Mouse (Mus musculus): ENCODE results near the gene F13b. TPM values are rescaled to one million over a fixed set of nuclear protein-coding genes. Genes with fewer than 3 reads are reported as not detected.

The F13b gene
- polyA plus RNA-seq, 2 experiments: not detected

GRCm38 (mm10) chr1:139478898-139479297 is 22.6 kb upstream of the F13b start:
- Histone ChIP-seq H3K9ac (ENCODE audit: low read depth, low read length, severe bottlenecking) (no peak overlapping the region), H3K36me3 (ENCODE audit: control insufficient read depth, insufficient read depth, low read length) (peaks cover 73% of the 10 kb centered on the region), H3K4me2 (replicated peaks; ENCODE audit: low read depth, low read length, severe bottlenecking) (no peak overlapping the region), H3K4me1 (ENCODE audit: control insufficient read depth, insufficient read depth, low read length) (no peaks in the 10 kb centered on the region), H3K9me3 (ENCODE audit: control insufficient read depth, low read length) (no peaks in the 10 kb centered on the region), H3K4me3 (replicated peaks; ENCODE audit: low read length) (no peak overlapping the region), H3K27ac (replicated peaks; ENCODE audit: low read depth, low read length) (no peak overlapping the region), H3K27me3 (ENCODE audit: control insufficient read depth, insufficient read depth, low read length) (no peaks in the 10 kb centered on the region)
- no peak for DNase-seq (ENCODE audit: low spot score)
- 90% methylated on average over 11 of the region's 11 CpGs for WGBS
- TF ChIP-seq POLR2A (IDR thresholded peaks at IDR 0.05; ENCODE audit: borderline replicate concordance, extremely low read depth, insufficient read depth, insufficient read length): no peak
- no peak for ATAC-seq (ENCODE audit: low FRiP score, low read depth)

GRCm38 (mm10) chr1:139480246-139480645 is 21.3 kb upstream of the F13b start:
- 89% methylated on average over 8 of the region's 8 CpGs for WGBS
- H3K4me1 ChIP-seq (ENCODE audit: control insufficient read depth, insufficient read depth, low read length): no peaks in the 10 kb centered on the region
- no peaks in the 10 kb centered on the region for H3K9me3 ChIP-seq (ENCODE audit: control insufficient read depth, low read length)
- peaks cover 60% of the 10 kb centered on the region for H3K36me3 ChIP-seq (ENCODE audit: control insufficient read depth, insufficient read depth, low read length)
- no peak overlapping the region for H3K4me2 ChIP-seq (replicated peaks; ENCODE audit: low read depth, low read length, severe bottlenecking)
- TF ChIP-seq POLR2A (IDR thresholded peaks at IDR 0.05; ENCODE audit: borderline replicate concordance, extremely low read depth, insufficient read depth, insufficient read length): no peak
- ATAC-seq (ENCODE audit: low FRiP score, low read depth) (no peak), DNase-seq (ENCODE audit: low spot score) (no peak)
- no peak overlapping the region for H3K9ac ChIP-seq (ENCODE audit: low read depth, low read length, severe bottlenecking)
- H3K27me3 ChIP-seq (ENCODE audit: control insufficient read depth, insufficient read depth, low read length): no peaks in the 10 kb centered on the region
- H3K27ac ChIP-seq (replicated peaks; ENCODE audit: low read depth, low read length): no peak overlapping the region
- no peak overlapping the region for H3K4me3 ChIP-seq (replicated peaks; ENCODE audit: low read length)

GRCm38 (mm10) chr1:139481146-139481545 is 20.4 kb upstream of the F13b start:
- Histone ChIP-seq H3K27me3 (ENCODE audit: control insufficient read depth, insufficient read depth, low read length) (no peaks in the 10 kb centered on the region), H3K36me3 (ENCODE audit: control insufficient read depth, insufficient read depth, low read length) (peaks cover 52% of the 10 kb centered on the region), H3K4me2 (replicated peaks; ENCODE audit: low read depth, low read length, severe bottlenecking) (no peak overlapping the region), H3K9me3 (ENCODE audit: control insufficient read depth, low read length) (no peaks in the 10 kb centered on the region), H3K4me1 (ENCODE audit: control insufficient read depth, insufficient read depth, low read length) (no peaks in the 10 kb centered on the region), H3K9ac (ENCODE audit: low read depth, low read length, severe bottlenecking) (no peak overlapping the region), H3K4me3 (replicated peaks; ENCODE audit: low read length) (no peak overlapping the region), H3K27ac (replicated peaks; ENCODE audit: low read depth, low read length) (no peak overlapping the region)
- no peak for TF ChIP-seq POLR2A (IDR thresholded peaks at IDR 0.05; ENCODE audit: borderline replicate concordance, extremely low read depth, insufficient read depth, insufficient read length)
- no peak for DNase-seq (ENCODE audit: low spot score)
- no peak for ATAC-seq (ENCODE audit: low FRiP score, low read depth)
- WGBS: 91% methylated on average over 4 of the region's 4 CpGs

- no peaks in the 10 kb centered on the region for H3K27me3 ChIP-seq (ENCODE audit: control insufficient read depth, insufficient read depth, low read length)
- 94% methylated on average over 3 of the region's 3 CpGs for WGBS
- no peak overlapping the region for H3K4me2 ChIP-seq (replicated peaks; ENCODE audit: low read depth, low read length, severe bottlenecking)
- H3K36me3 ChIP-seq (ENCODE audit: control insufficient read depth, insufficient read depth, low read length): peaks cover 38% of the 10 kb centered on the region
- no peak overlapping the region for H3K9ac ChIP-seq (ENCODE audit: low read depth, low read length, severe bottlenecking)
- H3K9me3 ChIP-seq (ENCODE audit: control insufficient read depth, low read length): no peaks in the 10 kb centered on the region
- H3K27ac ChIP-seq (replicated peaks; ENCODE audit: low read depth, low read length): no peak overlapping the region
- H3K4me1 ChIP-seq (ENCODE audit: control insufficient read depth, insufficient read depth, low read length): no peaks in the 10 kb centered on the region
- ATAC-seq (ENCODE audit: low FRiP score, low read depth) (no peak), DNase-seq (ENCODE audit: low spot score) (no peak)
- TF ChIP-seq POLR2A (IDR thresholded peaks at IDR 0.05; ENCODE audit: borderline replicate concordance, extremely low read depth, insufficient read depth, insufficient read length): no peak
- no peak overlapping the region for H3K4me3 ChIP-seq (replicated peaks; ENCODE audit: low read length)
These were observed 6.9 kb upstream of the F13b start for GRCm38 (mm10) chr1:139494630-139495029.

- no peak overlapping the region for H3K4me2 ChIP-seq (replicated peaks; ENCODE audit: low read depth, low read length, severe bottlenecking)
- no peak for DNase-seq (ENCODE audit: low spot score)
- peaks cover 31% of the 10 kb centered on the region for H3K36me3 ChIP-seq (ENCODE audit: control insufficient read depth, insufficient read depth, low read length)
- ATAC-seq (ENCODE audit: low FRiP score, low read depth): no peak
- no peaks in the 10 kb centered on the region for H3K4me1 ChIP-seq (ENCODE audit: control insufficient read depth, insufficient read depth, low read length)
- no peak for TF ChIP-seq POLR2A (IDR thresholded peaks at IDR 0.05; ENCODE audit: borderline replicate concordance, extremely low read depth, insufficient read depth, insufficient read length)
- H3K27me3 ChIP-seq (ENCODE audit: control insufficient read depth, insufficient read depth, low read length): no peaks in the 10 kb centered on the region
- 93% methylated on average over 2 of the region's 2 CpGs for WGBS
- H3K27ac ChIP-seq (replicated peaks; ENCODE audit: low read depth, low read length): no peak overlapping the region
- H3K4me3 ChIP-seq (replicated peaks; ENCODE audit: low read length): no peak overlapping the region
- H3K9ac ChIP-seq (ENCODE audit: low read depth, low read length, severe bottlenecking): no peak overlapping the region
- H3K9me3 ChIP-seq (ENCODE audit: control insufficient read depth, low read length): no peaks in the 10 kb centered on the region
These were observed 6.1 kb upstream of the F13b start for GRCm38 (mm10) chr1:139495408-139495807.

- WGBS: 96% methylated on average over 3 of the region's 3 CpGs
These were observed 5.3 kb upstream of the F13b start for GRCm38 (mm10) chr1:139496212-139496611.

More at GRCm38 (mm10) chr1:139496212-139496611, 5.3 kb upstream of the F13b start:
- no peaks in the 10 kb centered on the region for H3K4me1 ChIP-seq (ENCODE audit: control insufficient read depth, insufficient read depth, low read length)
- H3K4me3 ChIP-seq (replicated peaks; ENCODE audit: low read length): no peak overlapping the region
- ATAC-seq (ENCODE audit: low FRiP score, low read depth): no peak
- DNase-seq (ENCODE audit: low spot score): no peak
- no peak overlapping the region for H3K9ac ChIP-seq (ENCODE audit: low read depth, low read length, severe bottlenecking)
- no peak for TF ChIP-seq POLR2A (IDR thresholded peaks at IDR 0.05; ENCODE audit: borderline replicate concordance, extremely low read depth, insufficient read depth, insufficient read length)
- peaks cover 26% of the 10 kb centered on the region for H3K36me3 ChIP-seq (ENCODE audit: control insufficient read depth, insufficient read depth, low read length)
- H3K9me3 ChIP-seq (ENCODE audit: control insufficient read depth, low read length): no peaks in the 10 kb centered on the region
- H3K27me3 ChIP-seq (ENCODE audit: control insufficient read depth, insufficient read depth, low read length): no peaks in the 10 kb centered on the region
- no peak overlapping the region for H3K4me2 ChIP-seq (replicated peaks; ENCODE audit: low read depth, low read length, severe bottlenecking)
- H3K27ac ChIP-seq (replicated peaks; ENCODE audit: low read depth, low read length): no peak overlapping the region
